Mouse (Mus musculus): Measurements from ENCODE around the gene Sorbs1. TPM values are rescaled to one million over a fixed set of nuclear protein-coding genes. Genes with fewer than 3 reads are reported as not detected.
"Not testable (repeated sequence)": the region's sequence is repeated elsewhere in the genome, so short reads cannot be mapped to it uniquely, and the experiment has no call there.

Gene Sorbs1
- 41.9 and 45.0 TPM in 2 replicates for polyA plus RNA-seq (2014; fragmentation: Nextera tagmentation; extraction: Ambion mirVana)

GRCm38 (mm10) chr19:40513632-40514078, at the start of gene Sorbs1:
Gene Sorbs1 (minus strand): TSS chr19:40513779.
- Histone ChIP-seq H3K27ac (ENCODE audit: low read depth, low read length) (peak within 1 kb of the TSS; percentile 84), H3K4me2 (peak within 1 kb of the TSS; percentile 71), H3K4me1 (replicated peaks; ENCODE audit: control insufficient read depth, insufficient read depth, low read length) (peaks cover 29% of the 10 kb centered on the region), H3K36me3 (ENCODE audit: control insufficient read depth, insufficient read depth, low read length) (no peaks in the 10 kb centered on the region), H3K4me3 (ENCODE audit: low read depth, low read length) (peak within 1 kb of the TSS; percentile 77), H3K27me3 (replicated peaks; ENCODE audit: control insufficient read depth, insufficient read depth, low read length) (no peaks in the 10 kb centered on the region), H3K9ac (ENCODE audit: low read depth, low read length) (peak within 1 kb of the TSS; percentile 78), H3K9me3 (ENCODE audit: control insufficient read depth, low read length) (no peaks in the 10 kb centered on the region)
- WGBS: under 1% methylated on average over 51 of the region's 51 CpGs
- DNase-seq (ENCODE audit: low spot score): peak; percentile 94
- ATAC-seq (replicated peaks; ENCODE audit: low FRiP score): peak; percentile 97

GRCm38 (mm10) chr19:40561521-40561920, 47.9 kb upstream of the Sorbs1 start:
- not testable (repeated sequence) for DNase-seq (ENCODE audit: low spot score); H3K9me3 ChIP-seq (ENCODE audit: control insufficient read depth, low read length); H3K27ac ChIP-seq (ENCODE audit: low read depth, low read length); H3K27me3 ChIP-seq (replicated peaks; ENCODE audit: control insufficient read depth, insufficient read depth, low read length); H3K4me3 ChIP-seq (ENCODE audit: low read depth, low read length); H3K9ac ChIP-seq (ENCODE audit: low read depth, low read length); ATAC-seq (replicated peaks; ENCODE audit: low FRiP score); H3K4me1 ChIP-seq (replicated peaks; ENCODE audit: control insufficient read depth, insufficient read depth, low read length); H3K4me2 ChIP-seq
- WGBS: 75% methylated on average over 13 of the region's 31 CpGs
- H3K36me3 ChIP-seq (ENCODE audit: control insufficient read depth, insufficient read depth, low read length): peaks cover 50% of the 10 kb centered on the region

DNA sequence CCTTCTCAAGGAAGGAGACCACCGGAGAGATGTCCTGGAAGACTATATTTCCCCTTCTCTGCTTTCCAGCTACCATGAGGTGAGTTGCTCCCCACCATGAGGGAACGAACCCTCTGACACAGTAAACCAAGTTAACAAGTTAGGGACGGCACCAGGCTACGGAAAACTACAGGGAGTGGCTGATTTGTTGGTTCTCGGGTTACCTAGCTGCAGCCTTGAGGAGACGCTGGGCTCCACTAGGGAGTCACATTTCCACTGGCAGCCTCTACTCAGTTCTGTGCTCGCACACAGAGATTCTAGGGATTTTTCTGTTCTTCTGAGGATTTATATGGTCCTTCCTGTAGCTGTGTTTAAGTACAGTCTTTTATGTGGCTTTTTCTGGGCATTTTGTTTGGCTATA, 42.5 kb upstream of the Sorbs1 start:
- Histone ChIP-seq H3K36me3 (ENCODE audit: control insufficient read depth, insufficient read depth, low read length) (peaks cover 49% of the 10 kb centered on the region), H3K27me3 (replicated peaks; ENCODE audit: control insufficient read depth, insufficient read depth, low read length) (no peaks in the 10 kb centered on the region), H3K27ac (ENCODE audit: low read depth, low read length) (no peak overlapping the region), H3K4me3 (ENCODE audit: low read depth, low read length) (no peak overlapping the region), H3K4me2 (no peak overlapping the region), H3K4me1 (replicated peaks; ENCODE audit: control insufficient read depth, insufficient read depth, low read length) (peaks cover 10% of the 10 kb centered on the region; the same call in 1 of the 2 replicates), H3K9me3 (ENCODE audit: control insufficient read depth, low read length) (no peaks in the 10 kb centered on the region), H3K9ac (ENCODE audit: low read depth, low read length) (no peak overlapping the region)
- DNase-seq (ENCODE audit: low spot score) (no peak), ATAC-seq (replicated peaks; ENCODE audit: low FRiP score) (no peak)
- WGBS: 86% methylated on average over 7 of the region's 7 CpGs

DNA sequence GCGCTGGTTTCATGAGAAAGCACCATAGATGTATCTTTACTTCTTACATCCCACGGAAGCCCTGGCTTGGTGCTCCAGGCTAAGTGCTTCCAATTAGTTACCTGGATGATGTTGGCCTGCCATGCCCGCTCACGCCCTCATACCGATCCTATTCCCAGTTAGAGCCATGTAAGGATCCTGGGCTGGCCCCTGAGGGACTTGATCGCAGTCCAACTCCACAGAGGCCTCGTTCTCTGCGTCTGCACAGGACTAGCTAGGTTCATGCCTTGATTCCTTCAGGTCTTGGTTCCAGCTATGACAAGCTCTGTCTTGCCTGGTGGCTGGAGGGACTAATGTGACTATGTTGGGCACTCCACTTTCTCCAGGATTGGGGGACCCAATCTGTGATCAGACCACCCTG, 41.6 kb upstream of the Sorbs1 start:
- ATAC-seq (replicated peaks; ENCODE audit: low FRiP score) (no peak), DNase-seq (ENCODE audit: low spot score) (no peak)
- no peaks in the 10 kb centered on the region for H3K9me3 ChIP-seq (ENCODE audit: control insufficient read depth, low read length)
- H3K4me3 ChIP-seq (ENCODE audit: low read depth, low read length): no peak overlapping the region
- no peak overlapping the region for H3K9ac ChIP-seq (ENCODE audit: low read depth, low read length)
- peaks cover 10% of the 10 kb centered on the region; the same call in 1 of the 2 replicates for H3K4me1 ChIP-seq (replicated peaks; ENCODE audit: control insufficient read depth, insufficient read depth, low read length)
- no peak overlapping the region for H3K4me2 ChIP-seq
- peaks cover 55% of the 10 kb centered on the region for H3K36me3 ChIP-seq (ENCODE audit: control insufficient read depth, insufficient read depth, low read length)
- no peaks in the 10 kb centered on the region for H3K27me3 ChIP-seq (replicated peaks; ENCODE audit: control insufficient read depth, insufficient read depth, low read length)
- WGBS: 93% methylated on average over 8 of the region's 8 CpGs
- no peak overlapping the region for H3K27ac ChIP-seq (ENCODE audit: low read depth, low read length)

DNA sequence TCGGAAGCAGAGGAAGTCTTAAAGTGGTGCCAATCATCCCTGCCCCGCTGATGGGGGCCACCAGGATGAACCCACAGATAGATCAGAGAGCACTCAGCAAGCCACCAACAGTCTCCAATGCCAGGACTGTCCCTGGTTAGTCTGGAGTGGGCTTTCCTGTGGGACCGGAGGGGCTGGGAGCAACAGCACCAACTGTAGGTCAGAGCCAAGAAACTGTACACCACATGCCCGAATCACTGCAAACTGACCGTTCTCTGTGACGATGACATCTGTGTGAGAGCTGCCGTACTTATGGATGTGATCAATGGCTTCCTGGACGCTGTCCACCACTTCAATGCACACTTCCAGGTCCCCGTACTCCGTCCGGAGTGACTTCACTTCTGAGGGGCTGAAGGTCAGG, 40.8 kb upstream of the Sorbs1 start:
- no peak for ATAC-seq (replicated peaks; ENCODE audit: low FRiP score)
- Histone ChIP-seq H3K27me3 (replicated peaks; ENCODE audit: control insufficient read depth, insufficient read depth, low read length) (no peaks in the 10 kb centered on the region), H3K36me3 (ENCODE audit: control insufficient read depth, insufficient read depth, low read length) (peaks cover 55% of the 10 kb centered on the region), H3K27ac (ENCODE audit: low read depth, low read length) (peak overlapping the region; percentile 54; the same call in 1 of the 2 replicates), H3K4me1 (replicated peaks; ENCODE audit: control insufficient read depth, insufficient read depth, low read length) (peaks cover 10% of the 10 kb centered on the region; the same call in 1 of the 2 replicates), H3K9ac (ENCODE audit: low read depth, low read length) (no peak overlapping the region; the same call in 1 of the 2 replicates), H3K4me3 (ENCODE audit: low read depth, low read length) (no peak overlapping the region), H3K9me3 (ENCODE audit: control insufficient read depth, low read length) (no peaks in the 10 kb centered on the region), H3K4me2 (no peak overlapping the region)
- DNase-seq (ENCODE audit: low spot score): no peak
- WGBS: 85% methylated on average over 11 of the region's 11 CpGs

DNA sequence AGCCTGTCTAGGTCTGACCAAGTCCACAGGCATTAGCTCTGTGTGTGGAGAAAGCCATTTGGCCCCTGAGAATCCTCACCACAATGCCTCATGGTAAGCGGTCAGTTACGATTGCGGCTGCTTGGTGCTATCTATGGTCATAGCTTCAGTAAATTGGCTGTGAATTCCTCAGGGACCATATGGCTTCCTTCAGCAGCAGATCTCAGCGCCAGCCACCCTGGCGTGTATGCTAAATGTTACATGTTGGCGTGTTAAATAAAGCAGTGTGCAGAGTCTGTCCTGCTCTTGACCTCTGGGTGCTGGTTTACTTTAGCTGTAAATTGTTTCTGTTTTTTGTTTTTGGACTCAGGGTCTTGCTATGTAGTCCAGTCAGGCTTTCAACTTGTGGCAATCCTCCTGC, 40.3 kb upstream of the Sorbs1 start:
- H3K9me3 ChIP-seq (ENCODE audit: control insufficient read depth, low read length): no peaks in the 10 kb centered on the region
- H3K27ac ChIP-seq (ENCODE audit: low read depth, low read length): peak overlapping the region; percentile 54; the same call in 1 of the 2 replicates
- ATAC-seq (replicated peaks; ENCODE audit: low FRiP score) (no peak), DNase-seq (ENCODE audit: low spot score) (no peak)
- no peak overlapping the region; the same call in 1 of the 2 replicates for H3K9ac ChIP-seq (ENCODE audit: low read depth, low read length)
- 81% methylated on average over 6 of the region's 6 CpGs for WGBS
- H3K36me3 ChIP-seq (ENCODE audit: control insufficient read depth, insufficient read depth, low read length): peaks cover 55% of the 10 kb centered on the region
- no peak overlapping the region for H3K4me2 ChIP-seq
- peaks cover 10% of the 10 kb centered on the region; the same call in 1 of the 2 replicates for H3K4me1 ChIP-seq (replicated peaks; ENCODE audit: control insufficient read depth, insufficient read depth, low read length)
- H3K4me3 ChIP-seq (ENCODE audit: low read depth, low read length): no peak overlapping the region
- no peaks in the 10 kb centered on the region for H3K27me3 ChIP-seq (replicated peaks; ENCODE audit: control insufficient read depth, insufficient read depth, low read length)

- WGBS: 86% methylated on average over 14 of the region's 14 CpGs
- peaks cover 10% of the 10 kb centered on the region; the same call in 1 of the 2 replicates for H3K4me1 ChIP-seq (replicated peaks; ENCODE audit: control insufficient read depth, insufficient read depth, low read length)
- no peaks in the 10 kb centered on the region for H3K27me3 ChIP-seq (replicated peaks; ENCODE audit: control insufficient read depth, insufficient read depth, low read length)
- H3K9me3 ChIP-seq (ENCODE audit: control insufficient read depth, low read length): no peaks in the 10 kb centered on the region
- no peak overlapping the region for H3K4me3 ChIP-seq (ENCODE audit: low read depth, low read length)
- H3K27ac ChIP-seq (ENCODE audit: low read depth, low read length): peak overlapping the region; percentile 54
- DNase-seq (ENCODE audit: low spot score) (no peak), ATAC-seq (replicated peaks; ENCODE audit: low FRiP score) (peak; percentile 98)
- 0 out of 2 replicates have a peak overlapping the region, but pooled peaks have one; percentile 12 for H3K9ac ChIP-seq (ENCODE audit: low read depth, low read length)
- peak overlapping the region; percentile 4; the same call in 1 of the 2 replicates for H3K4me2 ChIP-seq
- peaks cover 52% of the 10 kb centered on the region for H3K36me3 ChIP-seq (ENCODE audit: control insufficient read depth, insufficient read depth, low read length)
These were observed 39.6 kb upstream of the Sorbs1 start for GRCm38 (mm10) chr19:40553014-40553789.

DNA sequence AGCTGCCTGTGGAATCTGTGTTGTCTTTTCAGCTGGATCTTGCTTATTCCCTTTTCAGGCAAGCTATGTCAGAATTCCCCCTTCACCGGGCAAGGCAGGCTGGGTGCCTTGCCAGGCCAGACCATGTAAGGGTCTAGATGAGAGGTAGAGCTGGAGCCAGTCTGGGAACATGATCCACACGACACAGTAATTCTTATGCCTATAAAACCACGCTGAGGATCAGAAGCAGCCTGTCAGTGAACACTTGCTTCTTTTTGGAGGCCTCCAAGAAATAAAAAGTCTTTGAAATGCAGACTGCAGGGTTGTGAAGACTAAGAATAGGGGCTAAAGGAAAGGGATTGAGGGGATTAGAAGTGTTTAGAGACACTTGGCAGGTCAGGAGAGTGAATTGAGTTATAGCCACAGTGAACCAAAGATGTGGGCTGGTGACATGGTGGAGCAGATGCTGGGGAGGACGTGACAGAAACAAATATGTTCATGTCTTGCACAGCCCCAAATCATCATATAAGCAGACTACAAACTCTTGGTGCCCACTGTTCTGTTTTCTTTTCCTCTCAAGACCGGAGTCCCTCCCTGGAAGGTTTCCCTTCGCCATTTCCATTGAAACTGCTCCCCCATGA, 36.0 kb upstream of the Sorbs1 start:
- ATAC-seq (replicated peaks; ENCODE audit: low FRiP score) (no peak), DNase-seq (ENCODE audit: low spot score) (no peak)
- Histone ChIP-seq H3K9ac (ENCODE audit: low read depth, low read length) (no peak overlapping the region), H3K4me3 (ENCODE audit: low read depth, low read length) (no peak overlapping the region), H3K27ac (ENCODE audit: low read depth, low read length) (no peak overlapping the region), H3K9me3 (ENCODE audit: control insufficient read depth, low read length) (no peaks in the 10 kb centered on the region), H3K36me3 (ENCODE audit: control insufficient read depth, insufficient read depth, low read length) (peaks cover 27% of the 10 kb centered on the region), H3K4me1 (replicated peaks; ENCODE audit: control insufficient read depth, insufficient read depth, low read length) (peaks cover 10% of the 10 kb centered on the region; the same call in 1 of the 2 replicates), H3K4me2 (no peak overlapping the region), H3K27me3 (replicated peaks; ENCODE audit: control insufficient read depth, insufficient read depth, low read length) (no peaks in the 10 kb centered on the region)
- 78% methylated on average over 6 of the region's 6 CpGs for WGBS
